Comparison of ENCODE assay signal across 8 mouse cellular contexts in the genomic region with DNA sequence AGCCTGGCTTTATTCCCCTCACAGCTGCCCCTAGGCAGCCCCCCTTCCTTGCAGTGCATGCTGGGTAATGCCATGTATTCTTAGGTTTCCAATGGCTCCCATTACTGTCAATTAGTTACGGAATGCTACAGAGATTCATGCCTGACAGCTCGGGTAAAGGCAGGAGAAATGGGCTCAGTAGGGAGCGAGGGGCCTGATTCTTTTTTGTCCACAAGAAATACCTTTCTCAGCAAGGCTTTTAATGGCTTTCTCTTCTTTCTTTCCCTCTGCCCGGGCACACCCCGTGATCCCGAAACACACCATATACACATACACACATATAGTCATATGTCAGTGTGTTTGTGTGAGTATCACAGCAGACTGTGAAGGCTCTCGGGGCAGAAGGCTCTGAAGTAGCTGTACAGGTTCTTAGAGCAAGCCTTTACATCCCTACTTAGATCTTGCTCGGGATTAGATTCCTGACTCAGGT. TPM values are rescaled to one million over a fixed set of nuclear protein-coding genes. Genes with fewer than 3 reads are reported as not detected.
DNase-seq lines count a peak whose midpoint lies in the region; ATAC-seq and TF ChIP-seq lines count a peak whose summit lies in the region.

No protein-coding gene starts in this region.

- H3K9me3 ChIP-seq in embryonic facial prominence, embryonic 13.5 days, result 0 out of 2 replicates have a peak, but pooled peaks cover 4% of the 10 kb centered on the region
- no peaks in the 10 kb centered on the region for H3K9me3 ChIP-seq in hindbrain, embryonic 15.5 days
- H3K9me3 ChIP-seq in midbrain, postnatal 0 days (ENCODE audit: low read length), result no peaks in the 10 kb centered on the region

- DNase-seq in heart, adult 11 months, result peak; percentile 72
- no peak for DNase-seq in heart, adult 9 months (ENCODE audit: low spot score in 2 of 2)
- DNase-seq in midbrain, postnatal 0 days (ENCODE audit: low spot score), result peak; percentile 84
- no peak for DNase-seq in cerebellum, postnatal 36 days
- no peak for DNase-seq in testis, postnatal 10 days (ENCODE audit: low spot score)
- DNase-seq in left cerebral cortex, adult 2 months (ENCODE audit: extremely low spot score in 1 of 2, low spot score in 2 of 2), result no peak

- peak overlapping the region; percentile 31 for H3K4me2 ChIP-seq in embryonic facial prominence, embryonic 13.5 days
- H3K4me2 ChIP-seq in hindbrain, embryonic 15.5 days, result peak overlapping the region; percentile 43
- peak overlapping the region; percentile 29 for H3K4me2 ChIP-seq in midbrain, postnatal 0 days (ENCODE audit: low read depth, low read length, poor library complexity, severe bottlenecking)

- no peak overlapping the region for H3K4me3 ChIP-seq in embryonic facial prominence, embryonic 13.5 days
- H3K4me3 ChIP-seq in hindbrain, embryonic 15.5 days, result 0 out of 2 replicates have a peak overlapping the region, but pooled peaks have one; percentile 9
- H3K4me3 ChIP-seq in midbrain, postnatal 0 days (ENCODE audit: low read depth, low read length), result no peak overlapping the region
- H3K4me3 ChIP-seq in left cerebral cortex, adult 2 months, result no peak overlapping the region

- intact Hi-C loops in left cerebral cortex, adult 2 months (cut with DNase I), result no loop called here

- peak overlapping the region; percentile 83 for H3K27ac ChIP-seq in embryonic facial prominence, embryonic 13.5 days
- H3K27ac ChIP-seq in hindbrain, embryonic 15.5 days (replicated peaks), result peak overlapping the region; percentile 68
- H3K27ac ChIP-seq in midbrain, postnatal 0 days (ENCODE audit: low read depth, low read length), result 0 out of 2 replicates have a peak overlapping the region, but pooled peaks have one; percentile 32
- H3K27ac ChIP-seq in left cerebral cortex, adult 2 months, result no peak overlapping the region

- no peaks in the 10 kb centered on the region for H3K27me3 ChIP-seq in embryonic facial prominence, embryonic 13.5 days
- no peaks in the 10 kb centered on the region for H3K27me3 ChIP-seq in hindbrain, embryonic 15.5 days
- H3K27me3 ChIP-seq in midbrain, postnatal 0 days (ENCODE audit: insufficient read depth, low read length), result no peaks in the 10 kb centered on the region

- H3K36me3 ChIP-seq in embryonic facial prominence, embryonic 13.5 days, result no peaks in the 10 kb centered on the region
- H3K36me3 ChIP-seq in hindbrain, embryonic 15.5 days, result no peaks in the 10 kb centered on the region
- H3K36me3 ChIP-seq in midbrain, postnatal 0 days (ENCODE audit: insufficient read depth, low read length), result no peaks in the 10 kb centered on the region

- peaks cover 44% of the 10 kb centered on the region for H3K4me1 ChIP-seq in embryonic facial prominence, embryonic 13.5 days
- H3K4me1 ChIP-seq in hindbrain, embryonic 15.5 days (replicated peaks), result peaks cover 24% of the 10 kb centered on the region
- no peaks in the 10 kb centered on the region; the same call in 1 of the 2 replicates for H3K4me1 ChIP-seq in midbrain, postnatal 0 days (ENCODE audit: insufficient read depth, low read length)

- no peak for TF ChIP-seq CTCF in midbrain, postnatal 0 days (IDR thresholded peaks at IDR 0.05)
- no peak for TF ChIP-seq CTCF in left cerebral cortex, adult 2 months (IDR thresholded peaks at IDR 0.05)

- H3K9ac ChIP-seq in embryonic facial prominence, embryonic 13.5 days, result no peak overlapping the region
- H3K9ac ChIP-seq in hindbrain, embryonic 15.5 days, result peak overlapping the region; percentile 1; the same call in 1 of the 2 replicates
- H3K9ac ChIP-seq in midbrain, postnatal 0 days (replicated peaks; ENCODE audit: low read length, poor library complexity, severe bottlenecking), result no peak overlapping the region

- 17% methylated on average over 8 of the region's 8 CpGs for WGBS in embryonic facial prominence, embryonic 13.5 days
- 6% methylated on average over 8 of the region's 8 CpGs for WGBS in hindbrain, embryonic 15.5 days
- 13% methylated on average over 8 of the region's 8 CpGs for WGBS in midbrain, postnatal 0 days

- ATAC-seq in embryonic facial prominence, embryonic 13.5 days (ENCODE audit: insufficient number of reproducible peaks, insufficient read depth, low FRiP score, low TSS enrichment, low read depth), result 0 out of 2 replicates have a peak, but pooled peaks have one; percentile 45
- ATAC-seq in hindbrain, embryonic 15.5 days (ENCODE audit: low FRiP score, low read depth), result peak; percentile 89
- peak; percentile 83 for ATAC-seq in midbrain, postnatal 0 days (ENCODE audit: low FRiP score)

RNA-seq across cellular contexts. Expression of a gene that starts 44.6 kb away (rescaled TPM):
- polyA plus RNA-seq in embryonic facial prominence, embryonic 13.5 days (2015; fragmentation: Nextera tagmentation; extraction: Ambion mirVana), result 9.9 and 10.0 TPM in 2 replicates
- 4.3 and 4.4 TPM in 2 replicates for polyA plus RNA-seq in hindbrain, embryonic 15.5 days (2015; fragmentation: Nextera tagmentation; extraction: Ambion mirVana)
- total RNA-seq in midbrain, postnatal 0 days (2014; rRNA removed), result 3.5 and 5.9 TPM in 2 replicates
- polyA plus RNA-seq in midbrain, postnatal 0 days (2015; fragmentation: Nextera tagmentation; extraction: Ambion mirVana), result 2.4 and 2.9 TPM in 2 replicates
- total RNA-seq in left cerebral cortex, adult 2 months (2021), result 1 to 10 TPM; 4.8 to 5.0 TPM

Comparison
In these comparisons a context has a peak if more than half of its experiments do, and no peak if none do; other contexts are left out.
1. DNase-seq: peak in heart, adult 11 months (single experiment) and midbrain, postnatal 0 days (single experiment); none in heart, adult 9 months (0 of 2), cerebellum, postnatal 36 days (0 of 2), testis, postnatal 10 days (single experiment) and left cerebral cortex, adult 2 months (0 of 2).
2. Peak in every context shown above with its lines, with median percentiles within 50 percentile points of each other: ATAC-seq and H3K4me2 ChIP-seq.